Mouse (Mus musculus) heart, postnatal 25 days (tissue): ENCODE measurements around the gene Dock8. TPM values are rescaled to one million over a fixed set of nuclear protein-coding genes. Genes with fewer than 3 reads are reported as not detected.

Experiments
- DNase-seq: peaks from one replicate; pipeline ENCODE4 v3.0.0; 2022; ENCODE audit warnings: low spot score
- intact Hi-C: fragments of 180-260 bp; cut with DNase I; formaldehyde crosslinking; loops from one replicate; pipeline ENCODE4 v1.15.1; 2025
- total RNA-seq, 2 experiments: library from RNA; stranded (reverse); gene quantifications; 2 replicates each; pipeline ENCODE4 v1.2.3; 2021

The Dock8 gene
- total RNA-seq: 10 to 100 TPM; 15.8 to 21.7 TPM

DNA sequence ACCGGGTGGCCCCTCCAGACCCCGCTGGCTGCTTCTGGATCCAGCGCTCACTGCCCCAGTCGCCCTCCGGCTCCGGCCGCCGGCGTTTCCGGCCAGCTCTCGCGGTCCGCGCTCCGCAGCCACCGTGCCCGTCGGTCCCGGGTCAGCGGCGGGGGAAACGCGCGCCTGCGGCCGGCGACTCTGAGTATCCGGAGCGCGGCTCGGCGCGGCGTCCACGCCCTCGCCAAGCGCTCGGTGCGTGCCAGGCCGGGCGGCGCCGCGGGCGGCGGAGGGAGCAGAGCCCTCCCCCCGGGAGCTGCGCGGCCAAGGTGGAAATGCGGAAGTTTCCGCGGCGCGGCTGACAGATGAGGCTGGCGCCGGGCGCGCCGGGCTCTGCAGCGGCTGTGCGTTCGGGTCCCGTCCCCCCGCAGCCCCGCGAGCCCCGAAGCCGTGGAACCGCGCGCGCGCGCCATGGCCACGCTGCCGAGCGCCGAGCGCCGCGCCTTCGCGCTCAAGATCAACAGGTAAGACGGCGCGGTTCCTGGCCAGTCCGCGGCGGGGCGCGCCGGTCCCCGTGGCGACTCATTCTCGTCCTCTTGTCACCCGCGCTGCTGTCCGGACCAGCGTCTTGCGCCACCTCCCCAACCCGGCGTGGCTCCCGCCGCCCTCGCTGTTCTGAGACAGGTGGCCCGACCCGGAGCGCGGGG is at the start of gene Dock8:
Dock8 (plus strand) TSS at position 334 of the 686 bp plus-strand sequence.
- intact Hi-C loops: loop anchor here (2.0 kb wide), 1 partner anchor 37 kb away; no protein-coding TSS in a partner anchor
- DNase-seq: peak; percentile 52

- no peak for DNase-seq
- intact Hi-C loops: loop anchor here (2.0 to 10.0 kb wide), 2 partner anchors 146 to 382 kb away; no protein-coding TSS in a partner anchor
These were observed 40.8 kb upstream of the Dock8 start for GRCm38 (mm10) chr19:24958531-24958930.

- intact Hi-C loops: loop anchor here (2.0 to 5.0 kb wide), 2 partner anchors 373 to 486 kb away; no protein-coding TSS in a partner anchor
- peak; percentile 97 for DNase-seq
These were observed 38.0 kb upstream of the Dock8 start, which contains the start of gene Cbwd1 for GRCm38 (mm10) chr19:24961172-24961962. Gene Cbwd1, minus strand, starts transcription at chr19:24961610.

DNA sequence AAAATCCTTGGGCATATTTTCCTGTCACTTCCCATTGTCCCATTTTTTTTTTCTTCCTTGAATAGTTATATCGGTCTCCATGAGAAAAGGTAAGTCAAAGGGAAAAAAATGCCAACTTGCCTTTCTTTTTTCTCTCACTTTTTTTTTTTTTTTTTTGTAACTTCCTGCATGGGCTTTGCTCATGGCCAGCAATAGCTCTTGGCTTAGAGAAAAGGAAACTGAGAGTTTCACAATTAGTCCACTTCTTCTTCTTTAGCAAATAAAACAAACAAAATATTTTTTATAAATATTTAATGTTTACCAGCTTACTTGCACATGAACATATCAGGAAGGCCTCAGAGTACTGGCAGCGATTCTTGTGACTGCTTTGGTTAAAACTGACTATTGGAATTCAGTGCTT is 33.1 kb upstream of the Dock8 start:
- intact Hi-C loops: no loop called here
- no peak for DNase-seq

DNA sequence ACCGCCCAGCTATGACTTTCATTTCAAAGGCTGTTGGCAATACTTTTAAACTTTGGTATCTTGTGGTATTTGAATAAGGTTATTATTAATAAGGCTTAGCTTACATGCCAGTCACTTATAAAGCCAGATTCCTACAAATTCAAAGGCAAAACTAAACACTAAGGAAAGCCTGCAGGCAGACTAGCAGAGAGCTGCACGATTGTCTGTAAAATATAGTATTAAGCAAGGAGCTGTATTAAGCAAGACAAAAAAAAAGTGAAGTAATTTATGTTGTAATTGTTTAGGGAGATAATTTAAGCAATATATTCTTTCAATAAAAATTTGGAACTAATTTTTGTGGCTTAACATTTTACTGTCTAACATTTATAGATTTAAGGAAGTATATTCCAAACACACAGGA is 32.4 kb upstream of the Dock8 start:
- DNase-seq: no peak
- intact Hi-C loops: no loop called here

DNA sequence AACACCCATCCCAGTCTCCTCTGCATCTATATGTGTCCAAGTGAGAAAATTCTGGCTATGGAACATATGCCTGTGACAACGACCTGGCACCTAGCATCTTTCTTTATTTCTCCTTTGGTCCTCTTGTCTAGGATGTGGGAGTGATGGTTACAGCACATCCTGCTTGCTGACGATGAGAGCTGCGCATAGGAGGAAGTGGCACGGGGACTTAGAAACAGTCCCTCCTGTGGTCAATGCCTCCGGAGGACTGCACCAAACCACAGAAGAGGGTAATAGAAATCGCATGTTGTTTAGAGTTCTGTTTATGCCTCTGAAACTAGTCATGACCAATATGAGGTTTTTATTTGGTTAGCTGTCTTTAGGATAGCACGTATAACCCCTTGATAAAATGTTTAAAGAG is 28.0 kb upstream of the Dock8 start:
- no peak for DNase-seq
- intact Hi-C loops: no loop called here

DNA sequence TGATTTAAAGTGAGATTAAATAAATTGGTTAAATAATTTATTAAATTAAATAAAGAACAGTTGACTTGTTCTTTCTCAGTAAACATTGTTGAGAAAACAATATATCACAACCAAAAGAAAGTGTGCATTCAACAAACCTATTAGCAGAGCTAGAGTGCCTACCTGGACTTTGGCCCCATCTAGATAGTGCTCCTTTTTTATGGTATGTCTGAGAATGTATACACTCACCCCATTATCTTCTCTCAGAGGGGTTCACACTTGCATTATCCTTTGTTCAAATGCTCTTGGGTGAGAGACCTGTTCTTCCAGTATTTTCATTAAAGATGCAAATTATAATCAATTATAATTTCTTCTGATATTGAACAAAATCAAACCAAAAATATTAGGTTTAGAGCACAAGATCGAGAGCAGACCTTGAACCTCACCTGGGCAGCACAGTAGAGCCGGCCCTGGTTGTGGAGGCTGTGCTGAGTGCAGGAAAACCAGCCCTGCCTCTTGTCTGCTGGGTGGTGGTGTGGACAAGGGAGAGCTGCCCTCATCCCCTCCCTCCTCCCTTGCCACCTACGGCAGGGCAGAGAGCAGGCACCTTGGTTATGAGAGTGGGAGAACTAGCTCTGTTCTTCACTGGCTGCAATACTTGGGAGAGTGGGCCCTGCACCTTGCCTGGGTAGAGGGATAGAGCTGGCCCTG is 26.5 kb upstream of the Dock8 start:
- intact Hi-C loops: no loop called here
- no peak for DNase-seq

GRCm38 (mm10) chr19:24977991-24978390 is 21.3 kb upstream of the Dock8 start:
- intact Hi-C loops: no loop called here
- no peak for DNase-seq

- intact Hi-C loops: no loop called here
- no peak for DNase-seq
These were observed 20.2 kb upstream of the Dock8 start for GRCm38 (mm10) chr19:24978852-24979842.

DNA sequence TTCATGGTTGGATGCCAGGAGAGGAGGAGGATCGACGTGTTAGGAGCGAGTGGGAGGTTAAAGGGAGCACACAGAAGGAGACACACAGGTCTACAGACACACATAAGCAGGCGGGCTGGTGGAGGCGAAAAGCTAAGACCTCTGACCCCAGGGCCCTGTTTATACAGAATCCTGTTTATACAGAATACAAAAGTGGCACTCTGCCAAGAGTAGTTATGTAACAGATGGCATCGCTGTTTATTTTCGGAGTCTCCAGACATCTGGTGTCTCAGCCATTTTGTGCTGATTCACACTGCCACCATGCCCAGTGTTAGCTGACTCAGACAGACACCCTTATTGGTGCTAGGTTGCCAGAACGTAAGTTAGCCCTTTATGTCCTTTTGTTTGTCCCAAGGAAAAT is 18.0 kb upstream of the Dock8 start:
- no peak for DNase-seq
- intact Hi-C loops: no loop called here

DNA sequence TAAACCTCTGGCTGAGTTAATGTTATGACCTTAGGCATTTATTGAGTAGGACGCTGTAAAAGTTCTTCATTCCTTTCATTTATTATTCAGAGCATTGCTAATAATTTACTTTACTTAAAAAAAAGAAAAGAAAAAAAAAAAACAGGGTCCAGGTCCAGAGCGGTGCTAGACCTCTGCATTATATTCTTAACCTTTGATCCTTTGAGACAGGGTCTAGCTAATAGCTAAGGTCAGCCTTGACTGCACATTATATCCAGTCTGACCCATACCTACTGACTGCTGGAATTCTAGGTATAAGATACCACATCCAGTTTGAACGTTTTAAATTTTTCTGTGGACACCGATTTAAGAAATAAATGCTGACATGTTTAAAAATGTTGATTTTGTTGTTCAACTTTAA is 16.3 kb upstream of the Dock8 start:
- intact Hi-C loops: no loop called here
- no peak for DNase-seq

- DNase-seq: no peak
- intact Hi-C loops: no loop called here
These were observed 15.4 kb upstream of the Dock8 start for GRCm38 (mm10) chr19:24983857-24984498.

DNA sequence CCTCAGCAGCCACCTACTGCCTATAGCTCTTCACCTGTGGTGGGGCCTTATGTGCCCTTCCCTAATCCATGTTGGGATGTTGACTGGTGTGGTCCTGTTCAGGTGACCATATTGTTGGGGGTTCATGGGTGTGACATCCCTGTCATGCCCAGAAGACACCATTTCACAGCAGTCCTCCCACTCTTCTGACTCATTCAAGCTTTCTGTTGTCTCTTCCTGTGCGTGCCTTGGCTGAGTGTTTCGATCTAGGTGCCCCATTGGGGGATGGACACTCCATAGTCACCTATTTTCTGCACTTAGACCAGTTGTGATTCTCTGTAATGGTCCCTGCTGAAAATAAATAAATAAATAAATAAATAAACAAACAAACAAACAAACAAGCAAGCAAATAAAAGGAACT is 14.3 kb upstream of the Dock8 start:
- intact Hi-C loops: no loop called here
- no peak for DNase-seq

DNA sequence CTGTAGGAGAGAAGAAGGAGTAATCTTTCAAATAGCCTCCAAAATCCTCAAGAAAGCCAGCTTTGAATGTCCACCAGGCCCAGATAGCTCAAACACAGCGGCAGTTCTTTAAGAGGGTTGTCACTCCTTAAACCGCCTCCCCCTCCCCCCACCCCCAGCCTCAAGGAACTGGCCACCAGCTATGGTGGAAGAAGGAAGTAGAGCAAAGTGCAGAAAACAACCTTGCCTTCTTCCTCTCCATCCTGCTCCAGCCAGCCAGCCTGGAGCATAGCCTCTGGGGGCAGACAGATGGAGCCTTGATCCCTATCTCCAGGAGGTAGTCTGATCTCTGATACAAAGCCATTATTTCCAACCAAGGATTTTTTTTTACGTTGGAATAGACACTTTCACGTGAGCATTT is 12.0 kb upstream of the Dock8 start:
- intact Hi-C loops: no loop called here
- no peak for DNase-seq

DNA sequence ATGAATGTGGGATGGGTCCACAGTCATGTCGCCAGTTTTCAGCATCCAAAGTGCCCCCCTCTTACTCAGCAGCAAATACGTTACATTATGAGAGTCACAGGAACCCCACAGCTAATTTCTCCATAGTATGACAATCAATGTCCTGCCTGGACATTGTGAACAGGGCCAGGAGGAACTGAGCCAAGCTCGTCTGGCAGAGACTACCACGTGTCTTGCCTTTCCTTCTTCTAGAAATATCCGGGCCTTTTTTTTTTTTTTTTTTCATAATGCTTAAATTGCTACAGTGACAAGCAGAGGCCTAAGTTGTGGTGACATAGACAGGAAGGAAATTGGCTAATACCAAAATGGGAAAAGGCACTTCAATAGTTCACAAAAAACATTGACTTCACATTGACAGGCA is 10.5 kb upstream of the Dock8 start:
- intact Hi-C loops: no loop called here
- DNase-seq: no peak

DNA sequence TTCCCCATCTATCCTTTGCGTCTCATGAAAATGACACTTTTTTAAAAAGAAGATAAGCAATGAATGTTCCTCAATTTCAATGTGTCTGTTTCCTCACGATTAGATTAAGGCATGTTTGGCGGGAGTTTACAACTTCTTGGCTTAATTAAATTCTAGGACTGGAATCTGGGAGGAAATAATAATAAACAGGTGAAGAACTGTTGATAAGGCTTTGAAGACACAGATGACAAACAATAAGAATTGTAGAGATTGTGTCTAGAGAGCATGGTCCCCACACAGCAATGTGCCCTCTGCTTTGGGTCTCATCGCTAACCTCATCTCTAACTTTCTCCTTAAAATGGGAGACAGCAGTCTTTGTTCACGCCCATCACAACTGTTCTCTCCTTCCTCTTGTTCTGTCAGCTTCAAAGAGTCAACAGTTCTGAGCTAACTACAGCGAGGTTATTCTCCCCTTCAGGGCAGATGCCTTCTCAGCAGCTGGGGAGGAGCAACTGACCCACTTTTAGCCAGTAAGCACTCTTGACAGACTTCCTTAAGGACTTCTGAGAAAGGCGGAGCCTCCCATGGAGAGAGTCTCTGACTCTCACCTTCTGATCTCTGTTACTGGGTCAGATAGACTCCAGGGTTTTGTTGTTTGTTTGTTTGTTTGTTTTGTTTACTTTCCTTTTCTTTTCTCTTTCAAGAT is 9.1 kb upstream of the Dock8 start:
- DNase-seq: no peak
- intact Hi-C loops: no loop called here

DNA sequence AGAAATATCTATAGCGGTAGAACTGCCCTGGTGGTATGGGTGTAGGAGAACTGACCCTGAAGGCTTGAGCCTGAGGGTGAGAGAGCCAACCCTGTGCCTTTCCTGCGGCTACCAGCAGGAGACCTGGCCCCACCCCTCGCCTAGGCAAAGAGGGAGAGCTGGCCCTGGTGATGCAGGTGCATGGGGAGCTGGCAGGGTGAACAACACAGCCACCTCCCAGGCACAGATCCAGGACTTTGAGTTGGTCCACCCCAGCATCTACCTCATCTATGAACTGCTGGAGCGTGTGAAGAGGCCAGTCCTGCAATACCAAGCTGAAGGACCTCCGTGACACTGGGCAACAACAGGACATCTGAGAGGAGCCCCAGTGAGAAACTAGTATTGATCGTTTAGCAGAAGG is 5.8 kb upstream of the Dock8 start:
- intact Hi-C loops: no loop called here
- DNase-seq: no peak

- no peak for DNase-seq
- intact Hi-C loops: no loop called here
These were observed 4.4 kb upstream of the Dock8 start for GRCm38 (mm10) chr19:24994900-24995299.
